Mouse (Mus musculus) frontal cortex, postnatal 14 days (tissue): Measurements from ENCODE around the gene Xylt1.

Experiments
- DNase-seq, 2 experiments: peaks; one replicate each; pipeline ENCODE4 v3.0.0; 2022; ENCODE audit warnings: low spot score in 2 of 2

Xylt1 gene

GRCm38 (mm10) chr7:117516896-117517295 lies 136.1 kb downstream of the Xylt1 start:
- no peak for DNase-seq

GRCm38 (mm10) chr7:117521369-117521768 lies 140.6 kb downstream of the Xylt1 start:
- DNase-seq, result no peak

- DNase-seq, result no peak
Measured at GRCm38 (mm10) chr7:117522092-117522635, 141.4 kb downstream of the Xylt1 start.

DNA sequence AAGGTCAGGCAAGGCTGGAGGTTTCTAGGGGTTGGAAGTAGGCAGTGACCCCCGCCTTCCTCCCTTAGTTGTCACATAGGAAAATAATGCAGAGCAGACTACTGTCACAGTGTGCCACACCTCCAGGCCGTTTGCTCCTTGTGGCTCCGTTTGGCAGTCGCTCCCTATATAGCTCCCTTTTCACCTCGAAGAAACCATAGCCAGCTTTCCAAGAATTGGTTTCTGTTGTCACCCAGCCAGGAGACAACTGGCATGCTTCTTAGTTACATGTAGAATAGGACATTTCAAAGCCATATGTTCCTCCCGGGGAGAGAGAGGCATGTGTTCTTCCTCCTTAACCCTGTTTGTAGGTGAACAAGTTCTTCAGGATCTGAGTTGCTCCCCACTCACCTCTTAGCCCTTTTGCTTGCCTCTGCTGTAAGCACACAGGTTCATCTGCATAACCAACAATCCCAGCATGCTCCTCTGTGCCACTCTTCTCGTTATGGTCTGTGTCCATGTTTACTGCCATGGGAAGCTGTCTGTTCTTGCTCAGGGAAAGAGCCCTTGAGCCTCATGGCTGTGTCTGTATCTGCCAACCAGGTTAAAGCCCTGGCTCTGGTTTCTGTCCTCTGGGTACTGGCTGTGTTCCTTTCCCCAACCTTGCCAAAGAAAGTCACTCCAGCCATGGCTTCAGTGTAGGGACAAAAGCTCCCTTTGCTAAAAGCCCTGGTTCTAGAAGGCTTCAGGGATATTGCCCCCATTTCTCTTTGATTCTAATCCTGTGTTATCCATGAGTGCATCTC lies 143.8 kb downstream of the Xylt1 start:
- DNase-seq, result no peak

- DNase-seq, result no peak
Measured at GRCm38 (mm10) chr7:117525678-117526077, 144.9 kb downstream of the Xylt1 start.

GRCm38 (mm10) chr7:117526570-117526969 lies 145.8 kb downstream of the Xylt1 start:
- no peak for DNase-seq

GRCm38 (mm10) chr7:117529787-117530655 lies 149.2 kb downstream of the Xylt1 start:
- DNase-seq, result no peak

DNA sequence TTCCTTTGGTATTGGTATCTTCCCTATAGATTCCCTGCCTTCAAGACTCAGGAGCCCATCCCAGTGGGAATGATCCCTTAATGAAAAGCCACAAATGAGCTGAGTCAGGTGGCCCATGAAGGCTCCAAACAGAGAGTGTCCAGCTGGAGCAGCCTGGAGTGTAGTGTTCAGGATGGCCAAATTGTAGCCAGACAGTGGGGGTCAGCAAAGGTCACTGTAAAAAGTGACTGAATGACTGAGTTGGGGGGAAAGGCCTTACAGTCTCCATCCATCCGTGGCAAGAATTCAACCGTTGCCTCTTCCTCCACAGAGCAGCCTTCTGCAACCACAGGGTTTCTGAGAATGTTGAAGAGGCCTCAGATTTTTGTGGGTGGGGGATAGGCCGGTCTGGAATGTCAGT lies 151.9 kb downstream of the Xylt1 start:
- no peak for DNase-seq

DNA sequence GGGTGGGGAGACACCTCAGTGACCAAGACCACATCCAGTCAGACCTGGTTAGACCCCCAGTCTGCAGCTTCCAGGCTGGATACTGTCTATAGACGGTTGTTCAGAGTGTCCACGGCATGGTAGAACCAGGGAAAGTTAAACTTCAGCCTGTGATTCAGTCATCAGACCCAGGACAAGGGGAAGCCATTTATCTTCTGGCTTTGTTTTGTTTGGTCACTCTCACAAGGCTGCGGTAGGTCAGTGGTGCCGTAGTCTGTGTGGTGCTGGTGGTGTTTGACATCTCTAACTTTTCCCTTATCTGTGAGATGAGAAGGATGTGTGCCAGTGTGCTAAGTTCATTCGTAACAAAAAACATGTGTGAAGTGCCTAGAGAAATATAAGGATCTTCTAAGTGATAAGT lies 152.4 kb downstream of the Xylt1 start:
- DNase-seq, result no peak

- no peak for DNase-seq
Measured at GRCm38 (mm10) chr7:117539931-117540330, 159.2 kb downstream of the Xylt1 start.

DNA sequence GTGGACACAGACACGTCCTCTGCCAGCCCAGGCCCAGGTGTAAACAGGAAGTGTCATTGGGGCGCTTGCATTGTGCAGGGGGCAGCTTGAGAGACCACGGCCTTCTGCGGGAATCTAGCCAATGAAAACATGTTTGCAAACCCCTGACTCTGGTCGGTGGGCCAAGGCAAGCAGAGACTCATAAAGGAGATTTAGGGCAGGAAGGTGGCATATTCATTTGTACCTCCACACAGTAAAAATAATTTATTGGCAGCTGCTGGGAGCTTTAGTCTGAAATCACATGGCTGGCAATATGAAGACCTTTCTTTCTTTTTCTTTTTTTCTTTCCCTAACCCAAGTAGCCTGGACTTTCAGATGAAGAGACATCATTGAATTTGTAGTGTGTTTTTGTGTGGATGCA lies 159.6 kb downstream of the Xylt1 start:
- DNase-seq, result no peak

DNA sequence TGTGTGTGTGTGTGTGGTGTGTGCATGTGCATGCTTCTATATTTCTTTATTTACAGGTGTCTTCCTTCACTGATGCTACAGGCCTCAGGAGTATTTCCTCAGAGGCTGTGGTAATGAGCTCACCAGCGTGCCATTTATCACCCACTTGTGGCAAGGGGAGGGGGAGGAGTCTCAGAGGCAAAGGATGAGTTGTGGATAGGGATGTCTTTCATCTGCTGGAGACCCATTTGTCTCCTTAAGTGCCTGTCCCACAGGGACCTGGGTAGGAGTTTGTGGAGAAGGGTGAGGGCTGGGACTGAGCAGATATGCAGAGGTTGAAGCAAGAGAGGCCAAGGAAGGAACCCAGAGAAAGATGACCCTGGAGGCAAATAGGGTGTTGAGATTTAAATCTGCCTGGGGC lies 160.3 kb downstream of the Xylt1 start:
- DNase-seq, result no peak

DNA sequence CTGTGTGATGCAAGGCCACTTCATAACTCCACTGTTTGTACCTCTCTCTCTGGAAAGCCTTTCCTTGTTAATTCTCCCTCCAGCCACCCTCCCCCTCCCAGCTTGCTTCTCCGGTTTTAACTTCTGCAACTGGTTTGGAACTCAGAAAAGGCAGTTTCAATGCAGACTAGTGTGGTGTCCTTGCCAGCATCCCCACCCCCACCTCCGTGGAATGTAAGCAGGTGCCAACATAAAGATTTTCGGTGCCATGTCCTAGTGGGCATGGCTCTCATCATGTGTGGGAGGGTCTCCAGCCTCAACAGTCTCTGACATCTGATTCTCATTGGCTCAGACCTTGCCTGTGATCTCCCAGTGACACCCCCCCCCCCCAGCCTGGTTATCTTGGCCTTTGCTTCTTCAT lies 160.9 kb downstream of the Xylt1 start:
- no peak for DNase-seq

GRCm38 (mm10) chr7:117543041-117543440 lies 162.3 kb downstream of the Xylt1 start:
- no peak for DNase-seq

GRCm38 (mm10) chr7:117544126-117544525 lies 163.3 kb downstream of the Xylt1 start:
- no peak for DNase-seq

DNA sequence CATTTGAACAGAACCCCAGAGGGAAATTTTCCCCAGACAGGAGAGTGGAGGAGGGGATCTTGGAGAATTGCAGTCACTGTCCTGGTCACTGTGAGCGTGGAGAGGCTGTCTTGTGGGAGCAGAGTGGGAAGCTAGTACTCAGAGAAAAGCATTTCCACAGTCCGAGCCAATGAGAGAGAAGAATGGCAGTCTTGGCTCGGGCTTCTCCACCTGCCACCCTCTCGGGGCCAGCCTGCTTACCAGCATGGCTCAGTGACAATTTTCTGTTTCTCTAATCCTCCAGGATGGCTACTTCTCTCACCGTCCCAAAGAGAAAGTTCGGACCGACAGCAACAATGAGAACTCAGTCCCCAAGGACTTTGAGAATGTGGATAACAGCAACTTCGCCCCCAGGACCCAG lies 167.5 kb downstream of the Xylt1 start:
- no peak for DNase-seq

DNA sequence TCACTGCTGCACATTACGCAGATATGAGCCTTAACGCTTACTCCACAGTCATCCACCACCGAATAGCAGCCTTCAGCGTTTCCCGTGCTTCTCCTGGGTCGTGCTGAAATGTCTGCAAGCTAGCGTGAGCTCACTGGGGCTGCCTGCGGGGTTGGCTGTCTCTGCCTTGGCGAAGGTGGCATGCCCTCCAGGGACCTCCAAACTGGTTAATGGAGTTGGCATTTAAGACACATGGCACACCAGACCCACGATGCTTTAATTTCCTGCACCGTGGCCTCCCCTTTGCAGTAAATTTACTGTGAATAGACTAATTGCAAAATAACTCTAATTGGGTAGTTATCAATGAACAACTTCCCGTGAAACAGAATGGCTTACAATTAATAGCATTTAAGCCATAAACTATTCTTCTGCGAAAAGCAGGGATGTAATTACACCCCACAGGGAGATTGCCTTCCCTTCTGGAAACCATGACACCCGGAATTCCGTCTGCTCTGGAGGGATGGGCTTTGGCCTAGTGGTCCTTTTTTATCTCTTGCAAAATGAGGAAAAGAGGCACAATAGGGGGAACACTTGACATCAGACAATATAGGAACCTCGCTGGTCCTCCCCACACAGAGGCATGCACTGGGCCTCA lies 170.3 kb downstream of the Xylt1 start:
- no peak for DNase-seq

DNA sequence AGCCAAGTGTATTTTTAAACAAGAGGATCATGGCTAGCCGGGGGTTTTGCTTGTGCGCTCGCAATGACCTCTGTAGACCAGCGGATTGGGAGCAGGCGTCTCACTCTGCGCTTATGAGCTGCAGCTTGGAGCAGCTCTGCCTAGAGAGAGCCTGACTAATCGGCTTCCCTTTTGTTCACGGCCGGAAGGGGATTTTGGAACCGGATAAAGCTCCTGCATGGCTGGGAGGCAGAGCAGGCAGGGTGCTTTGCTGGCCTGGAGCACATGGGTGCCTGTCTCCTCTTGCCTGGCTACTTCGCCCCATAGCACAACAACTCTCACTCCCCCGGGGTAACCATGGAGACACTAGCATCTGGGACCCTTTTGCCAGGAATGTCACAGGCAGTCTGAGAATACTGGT lies 172.4 kb downstream of the Xylt1 start:
- DNase-seq, result no peak

- no peak for DNase-seq
Measured at GRCm38 (mm10) chr7:117555735-117556134, 175.0 kb downstream of the Xylt1 start.

DNA sequence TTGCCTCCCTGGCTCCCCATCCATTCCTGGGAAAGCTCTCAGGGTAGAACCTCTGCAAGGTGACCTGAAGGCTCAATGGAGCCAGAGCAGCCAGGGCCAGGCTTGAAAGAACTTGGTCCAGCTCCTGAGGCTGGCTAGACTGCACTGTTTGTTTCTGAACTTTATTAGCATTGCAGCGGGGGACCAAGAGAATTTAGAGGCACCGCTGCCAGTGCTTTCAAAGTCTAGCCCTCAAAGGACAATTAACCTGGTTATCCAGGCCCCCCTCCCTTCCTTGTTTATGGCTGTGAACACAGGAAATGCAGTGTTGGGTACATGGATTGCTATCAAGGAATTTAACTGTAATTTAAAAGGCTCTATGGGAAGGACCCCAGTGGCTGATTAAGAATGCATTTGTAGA lies 177.4 kb downstream of the Xylt1 start:
- DNase-seq, result no peak

DNA sequence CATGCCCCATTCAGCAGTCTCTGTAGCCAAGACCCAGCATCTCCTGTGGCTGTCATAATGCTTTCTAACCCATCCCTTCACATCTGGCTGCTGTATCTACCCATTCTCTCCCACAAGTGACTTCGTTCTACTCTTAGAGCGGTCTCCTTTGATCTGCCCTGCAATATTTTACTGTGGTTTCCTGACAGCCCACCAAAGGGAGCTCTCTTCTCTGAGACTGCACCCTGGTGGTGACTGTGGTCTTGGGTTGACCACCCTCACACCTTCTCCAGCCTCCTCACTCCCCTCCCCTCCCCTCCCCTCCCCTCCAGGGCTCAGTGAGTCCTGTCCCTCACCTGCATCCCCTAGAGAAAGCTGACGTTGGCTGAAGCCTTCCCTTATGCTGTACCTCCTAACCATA lies 178.3 kb downstream of the Xylt1 start:
- no peak for DNase-seq

- no peak for DNase-seq
Measured at GRCm38 (mm10) chr7:117563939-117564499, 183.2 kb downstream of the Xylt1 start.
